Mouse (Mus musculus): ENCODE data around the gene Olfr309. TPM values are rescaled to one million over a fixed set of nuclear protein-coding genes. Genes with fewer than 3 reads are reported as not detected.
"Not testable (repeated sequence)": the region's sequence is repeated elsewhere in the genome, so short reads cannot be mapped to it uniquely, and the experiment has no call there.

The Olfr309 gene
- polyA plus RNA-seq (2015; fragmentation: Nextera tagmentation; extraction: Ambion mirVana), result not detected in 2 replicates

- Histone ChIP-seq H3K27ac (no peak within 1 kb of the TSS), H3K4me2 (no peak within 1 kb of the TSS), H3K36me3 (no peaks in the 10 kb centered on the region), H3K4me1 (replicated peaks) (no peaks in the 10 kb centered on the region), H3K9ac (no peak within 1 kb of the TSS), H3K27me3 (no peaks in the 10 kb centered on the region), H3K4me3 (no peak within 1 kb of the TSS), H3K9me3 (replicated peaks) (no peaks in the 10 kb centered on the region)
- WGBS, result 63% methylated on average over 2 of the region's 2 CpGs
- ATAC-seq (replicated peaks; ENCODE audit: insufficient number of reproducible peaks, insufficient read depth, low FRiP score, low read depth), result no peak
Observed at GRCm38 (mm10) chr7:86313608-86314007, at the start of gene Olfr309. TSS of gene Olfr309 (minus strand) at chr7:86313708.

GRCm38 (mm10) chr7:86346296-86346695, 32.8 kb upstream of the Olfr309 start:
- not testable (repeated sequence) for H3K27me3 ChIP-seq; H3K4me1 ChIP-seq (replicated peaks); ATAC-seq (replicated peaks; ENCODE audit: insufficient number of reproducible peaks, insufficient read depth, low FRiP score, low read depth); H3K36me3 ChIP-seq; H3K27ac ChIP-seq; H3K4me2 ChIP-seq; H3K4me3 ChIP-seq; H3K9ac ChIP-seq; H3K9me3 ChIP-seq (replicated peaks)
- 91% methylated on average over 9 of the region's 9 CpGs for WGBS

GRCm38 (mm10) chr7:86344253-86344652, 30.7 kb upstream of the Olfr309 start:
- H3K4me2 ChIP-seq, result no peak overlapping the region
- 58% methylated on average over 3 of the region's 3 CpGs for WGBS
- 0 out of 2 replicates have a peak, but pooled peaks cover 4% of the 10 kb centered on the region for H3K9me3 ChIP-seq (replicated peaks)
- H3K27ac ChIP-seq, result no peak overlapping the region
- H3K27me3 ChIP-seq, result no peaks in the 10 kb centered on the region
- no peaks in the 10 kb centered on the region for H3K36me3 ChIP-seq
- no peak overlapping the region for H3K4me3 ChIP-seq
- H3K4me1 ChIP-seq (replicated peaks), result no peaks in the 10 kb centered on the region
- no peak for ATAC-seq (replicated peaks; ENCODE audit: insufficient number of reproducible peaks, insufficient read depth, low FRiP score, low read depth)
- H3K9ac ChIP-seq, result no peak overlapping the region

- Histone ChIP-seq H3K4me1 (replicated peaks) (no peaks in the 10 kb centered on the region), H3K9ac (no peak overlapping the region), H3K36me3 (no peaks in the 10 kb centered on the region), H3K27me3 (no peaks in the 10 kb centered on the region), H3K4me2 (no peak overlapping the region), H3K9me3 (replicated peaks) (no peaks in the 10 kb centered on the region), H3K27ac (no peak overlapping the region), H3K4me3 (no peak overlapping the region)
- WGBS, result 71% methylated on average over 14 of the region's 14 CpGs
- no peak for ATAC-seq (replicated peaks; ENCODE audit: insufficient number of reproducible peaks, insufficient read depth, low FRiP score, low read depth)
Observed at GRCm38 (mm10) chr7:86342881-86343565, 29.5 kb upstream of the Olfr309 start.

GRCm38 (mm10) chr7:86337486-86337885, 24.0 kb upstream of the Olfr309 start, which contains the start of gene Olfr307:
TSS of gene Olfr307 (minus strand) at chr7:86337586.
- Histone ChIP-seq H3K9me3 (replicated peaks) (no peaks in the 10 kb centered on the region), H3K4me3 (no peak within 1 kb of the TSS), H3K27me3 (no peaks in the 10 kb centered on the region), H3K9ac (no peak within 1 kb of the TSS), H3K27ac (no peak within 1 kb of the TSS), H3K4me1 (replicated peaks) (no peaks in the 10 kb centered on the region), H3K36me3 (no peaks in the 10 kb centered on the region), H3K4me2 (no peak within 1 kb of the TSS)
- no peak for ATAC-seq (replicated peaks; ENCODE audit: insufficient number of reproducible peaks, insufficient read depth, low FRiP score, low read depth)
- 55% methylated on average over 1 of the region's 1 CpGs for WGBS

- H3K9me3 ChIP-seq (replicated peaks), result no peaks in the 10 kb centered on the region; the same call in 1 of the 2 replicates
- H3K27ac ChIP-seq, result no peak within 1 kb of the TSS
- H3K4me3 ChIP-seq, result no peak within 1 kb of the TSS
- ATAC-seq (replicated peaks; ENCODE audit: insufficient number of reproducible peaks, insufficient read depth, low FRiP score, low read depth), result no peak
- H3K4me2 ChIP-seq, result no peak within 1 kb of the TSS
- H3K4me1 ChIP-seq (replicated peaks), result no peaks in the 10 kb centered on the region
- no peaks in the 10 kb centered on the region for H3K27me3 ChIP-seq
- H3K9ac ChIP-seq, result no peak within 1 kb of the TSS
- H3K36me3 ChIP-seq, result no peaks in the 10 kb centered on the region
Observed at GRCm38 (mm10) chr7:86325530-86325929, 12.0 kb upstream of the Olfr309 start, which contains the start of gene Olfr308. TSS of gene Olfr308 (minus strand) at chr7:86325630.

- Histone ChIP-seq H3K27me3 (no peaks in the 10 kb centered on the region), H3K4me3 (no peak overlapping the region), H3K4me1 (replicated peaks) (no peaks in the 10 kb centered on the region), H3K4me2 (no peak overlapping the region), H3K36me3 (no peaks in the 10 kb centered on the region), H3K9me3 (replicated peaks) (no peaks in the 10 kb centered on the region; the same call in 1 of the 2 replicates), H3K9ac (no peak overlapping the region), H3K27ac (no peak overlapping the region)
- ATAC-seq (replicated peaks; ENCODE audit: insufficient number of reproducible peaks, insufficient read depth, low FRiP score, low read depth), result no peak
- WGBS, result 80% methylated on average over 2 of the region's 2 CpGs
Observed at GRCm38 (mm10) chr7:86321323-86321722, 7.8 kb upstream of the Olfr309 start.

- H3K9ac ChIP-seq, result no peak within 1 kb of the TSS
- no peak within 1 kb of the TSS for H3K27ac ChIP-seq
- no peaks in the 10 kb centered on the region for H3K27me3 ChIP-seq
- no peaks in the 10 kb centered on the region for H3K4me1 ChIP-seq (replicated peaks)
- 70% methylated on average over 1 of the region's 1 CpGs for WGBS
- H3K4me2 ChIP-seq, result no peak within 1 kb of the TSS
- no peaks in the 10 kb centered on the region for H3K9me3 ChIP-seq (replicated peaks)
- no peak within 1 kb of the TSS for H3K4me3 ChIP-seq
- H3K36me3 ChIP-seq, result no peaks in the 10 kb centered on the region
- no peak for ATAC-seq (replicated peaks; ENCODE audit: insufficient number of reproducible peaks, insufficient read depth, low FRiP score, low read depth)
Observed at GRCm38 (mm10) chr7:86277072-86277471, 36.4 kb downstream of the Olfr309 start, which contains the start of gene Olfr310. TSS of gene Olfr310 (minus strand) at chr7:86277172.

Small RNA genes within 50 kb of the gene (microRNA-seq; reads per million reads assigned to microRNA genes)
- not detected for gene Gm23192

Other genes with a start within 250 kb of the Olfr309 start
- gene Vmn2r75, start 141.9 kb downstream of the Olfr309 start, polyA plus RNA-seq (2015; fragmentation: Nextera tagmentation; extraction: Ambion mirVana), result not detected in 2 replicates
- not detected in 2 replicates for gene Vmn2r76, start 67.4 kb downstream of the Olfr309 start, polyA plus RNA-seq (2015; fragmentation: Nextera tagmentation; extraction: Ambion mirVana)
- gene Olfr310, start 36.5 kb downstream of the Olfr309 start, polyA plus RNA-seq (2015; fragmentation: Nextera tagmentation; extraction: Ambion mirVana), result not detected in 2 replicates
- not detected in 2 replicates for gene Olfr308, start 11.9 kb upstream of the Olfr309 start, polyA plus RNA-seq (2015; fragmentation: Nextera tagmentation; extraction: Ambion mirVana)
- not detected in 2 replicates for gene Olfr307, start 23.9 kb upstream of the Olfr309 start, polyA plus RNA-seq (2015; fragmentation: Nextera tagmentation; extraction: Ambion mirVana)
- not detected in 2 replicates for gene Olfr305, start 53.2 kb upstream of the Olfr309 start, polyA plus RNA-seq (2015; fragmentation: Nextera tagmentation; extraction: Ambion mirVana)
- gene Olfr304, start 73.0 kb upstream of the Olfr309 start, polyA plus RNA-seq (2015; fragmentation: Nextera tagmentation; extraction: Ambion mirVana), result not detected in 2 replicates
- not detected in 2 replicates for gene Olfr303, start 84.1 kb upstream of the Olfr309 start, polyA plus RNA-seq (2015; fragmentation: Nextera tagmentation; extraction: Ambion mirVana)
- not detected in 2 replicates for gene Olfr301, start 90.1 kb upstream of the Olfr309 start, polyA plus RNA-seq (2015; fragmentation: Nextera tagmentation; extraction: Ambion mirVana)
- not detected in 2 replicates for gene Olfr299, start 146.2 kb upstream of the Olfr309 start, polyA plus RNA-seq (2015; fragmentation: Nextera tagmentation; extraction: Ambion mirVana)
- not detected in 2 replicates for gene Olfr298, start 178.8 kb upstream of the Olfr309 start, polyA plus RNA-seq (2015; fragmentation: Nextera tagmentation; extraction: Ambion mirVana)
- not detected in 2 replicates for gene Olfr297, start 206.3 kb upstream of the Olfr309 start, polyA plus RNA-seq (2015; fragmentation: Nextera tagmentation; extraction: Ambion mirVana)

Data from heart, embryonic 15.5 days (tissue).